Mouse (Mus musculus) forebrain, embryonic 10.5 days (tissue): ENCODE results near the gene Suclg1. TPM values are rescaled to one million over a fixed set of nuclear protein-coding genes. Genes with fewer than 3 reads are reported as not detected.

ENCODE experiments used
- DNase-seq: peaks from one replicate; pipeline ENCODE4 v3.0.0-alpha.2; 2017; ENCODE audit warnings: low spot score; ENCODE audit errors: extremely low spot score
- H3K27ac ChIP-seq: fragments of 300-500 bp; sonication (generic); 2 replicates; pipeline ENCODE4 v1.5.1; 2016; ENCODE audit warnings: mild to moderate bottlenecking
- H3K27me3 ChIP-seq: fragments of 300-500 bp; sonication (generic); 2 replicates; pipeline ENCODE4 v1.6.1; 2016; ENCODE audit warnings: mild to moderate bottlenecking; ENCODE audit not compliant: poor library complexity, severe bottlenecking
- H3K36me3 ChIP-seq: fragments of 300-500 bp; sonication (generic); replicated peaks from 2 replicates; pipeline ENCODE4 v1.6.1; 2016; ENCODE audit warnings: mild to moderate bottlenecking, moderate library complexity
- H3K4me1 ChIP-seq: fragments of 300-500 bp; sonication (generic); 2 replicates; pipeline ENCODE4 v1.6.1; 2016
- H3K4me3 ChIP-seq: fragments of 300-500 bp; sonication (generic); 2 replicates; pipeline ENCODE4 v1.5.1; 2016; ENCODE audit warnings: mild to moderate bottlenecking, moderate library complexity
- H3K9me3 ChIP-seq: fragments of 300-500 bp; sonication (generic); 2 replicates; pipeline ENCODE4 v1.6.1; 2016; ENCODE audit warnings: mild to moderate bottlenecking, moderate library complexity
- WGBS: fragments of 180-500 bp; shearing (Covaris S2); methylation state at CpG from one replicate; pipeline ENCODE4 v1.1.7; 2016; 5-methylcytosine and 5-hydroxymethylcytosine counted together
- polyA plus RNA-seq: library from polyadenylated mRNA; unstranded; fragments of >200 nt; fragmentation: Nextera tagmentation; extraction: Ambion mirVana; gene quantifications from 2 replicates; pipeline ENCODE4 v1.2.1, GENCODE M21; 2016

The Suclg1 gene
- polyA plus RNA-seq = 166 and 178 TPM in 2 replicates

DNA sequence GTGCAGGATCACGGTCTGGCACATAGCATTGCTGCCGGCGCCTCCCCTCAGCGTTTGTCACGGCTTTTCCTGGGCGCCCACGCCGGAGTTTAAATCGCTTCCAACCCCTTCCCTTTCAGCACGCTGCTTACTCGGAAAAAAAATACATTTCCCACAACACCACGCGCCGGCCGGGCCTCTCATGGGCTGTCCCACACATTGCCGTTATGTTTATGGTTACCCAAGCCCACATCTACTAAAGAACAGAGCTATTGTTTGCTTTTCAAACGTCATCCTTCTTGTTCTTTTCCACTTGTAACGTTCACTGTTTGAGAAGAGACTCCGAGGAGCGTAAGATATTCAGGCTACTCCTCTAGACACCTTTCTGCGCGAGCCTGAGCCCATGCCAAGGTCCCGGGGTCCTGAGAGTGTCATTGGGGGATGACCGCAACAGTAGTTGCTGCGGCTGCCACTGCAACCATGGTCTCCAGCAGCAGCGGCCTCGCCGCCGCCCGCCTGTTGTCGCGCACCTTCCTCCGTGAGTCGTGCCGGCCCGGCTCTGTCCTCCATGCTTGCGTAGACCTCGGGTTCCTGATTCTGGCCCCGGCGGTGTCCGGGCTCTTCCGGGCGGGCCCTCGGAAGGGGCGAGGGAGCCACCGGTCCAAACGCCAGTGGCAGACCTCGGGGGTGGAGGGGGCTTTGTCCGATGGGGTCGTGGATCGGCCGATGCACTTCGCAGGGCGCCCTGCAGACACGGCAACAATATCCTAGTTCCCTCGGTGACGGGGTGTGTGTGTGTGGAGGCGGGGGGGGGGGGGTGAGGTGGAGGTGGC lies at the start of gene Suclg1:
Gene Suclg1, plus strand, starts transcription at position 146 of the 812 bp plus-strand sequence.
- no peaks in the 10 kb centered on the region; the same call in 1 of the 2 replicates for H3K36me3 ChIP-seq
- DNase-seq = peak; percentile 86
- WGBS = under 1% methylated on average over 57 of the region's 58 CpGs
- no peaks in the 10 kb centered on the region for H3K9me3 ChIP-seq
- H3K27me3 ChIP-seq = no peaks in the 10 kb centered on the region
- peak within 1 kb of the TSS; percentile 91 for H3K4me3 ChIP-seq
- H3K27ac ChIP-seq = peak within 1 kb of the TSS; percentile 95
- peaks cover 13% of the 10 kb centered on the region for H3K4me1 ChIP-seq

GRCm38 (mm10) chr6:73203724-73204123 lies 44.5 kb upstream of the Suclg1 start:
- no peaks in the 10 kb centered on the region for H3K9me3 ChIP-seq
- no peaks in the 10 kb centered on the region for H3K36me3 ChIP-seq
- WGBS = 82% methylated on average over 2 of the region's 2 CpGs
- no peaks in the 10 kb centered on the region for H3K4me1 ChIP-seq
- H3K4me3 ChIP-seq = no peak overlapping the region
- no peak for DNase-seq
- H3K27ac ChIP-seq = no peak overlapping the region
- H3K27me3 ChIP-seq = no peaks in the 10 kb centered on the region

DNA sequence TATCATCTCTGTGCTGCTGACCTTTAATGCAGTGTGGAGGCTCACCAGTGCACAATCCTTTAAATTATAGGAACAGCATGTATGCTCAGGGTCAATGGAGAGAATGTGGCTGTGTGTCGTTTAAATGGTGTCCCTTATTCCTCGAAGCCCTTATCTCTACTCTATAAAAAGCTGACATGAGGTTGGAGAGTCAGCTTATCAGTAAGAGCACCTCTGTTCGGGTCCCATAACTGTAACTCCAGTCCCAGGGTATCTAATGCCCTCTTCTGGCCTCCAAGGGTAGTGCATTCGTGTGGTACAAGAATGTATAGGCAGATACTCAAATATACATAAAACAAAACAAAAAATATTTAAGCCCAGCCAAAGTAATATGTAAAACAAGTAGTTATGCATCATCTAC lies 43.2 kb upstream of the Suclg1 start:
- no peaks in the 10 kb centered on the region for H3K27me3 ChIP-seq
- no peaks in the 10 kb centered on the region for H3K36me3 ChIP-seq
- no peak for DNase-seq
- H3K4me1 ChIP-seq = no peaks in the 10 kb centered on the region
- H3K4me3 ChIP-seq = no peak overlapping the region
- no peaks in the 10 kb centered on the region for H3K9me3 ChIP-seq
- WGBS = 83% methylated on average over 4 of the region's 4 CpGs
- H3K27ac ChIP-seq = no peak overlapping the region

DNA sequence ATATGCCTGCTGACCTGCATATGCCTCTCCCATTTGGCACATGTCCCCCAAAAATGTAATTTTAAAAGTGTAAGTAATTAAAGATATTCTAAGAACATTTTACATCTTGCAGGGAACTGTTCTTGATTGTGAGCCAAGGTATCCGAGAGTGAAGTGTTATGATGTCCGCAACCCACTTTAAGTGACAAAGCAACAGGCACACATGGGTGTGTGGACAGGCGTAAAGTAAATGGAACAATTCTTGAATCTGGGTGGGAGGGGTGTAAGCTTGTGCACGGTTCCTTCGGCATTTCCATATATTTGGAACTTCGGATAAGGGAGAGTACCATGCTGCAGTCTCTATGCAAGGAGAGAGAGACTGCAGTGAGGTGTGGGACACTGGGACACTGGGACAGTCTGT lies 38.6 kb upstream of the Suclg1 start:
- no peak overlapping the region for H3K4me3 ChIP-seq
- H3K36me3 ChIP-seq = no peaks in the 10 kb centered on the region
- H3K4me1 ChIP-seq = no peaks in the 10 kb centered on the region
- no peak for DNase-seq
- WGBS = 91% methylated on average over 6 of the region's 6 CpGs
- H3K27me3 ChIP-seq = no peaks in the 10 kb centered on the region
- no peak overlapping the region for H3K27ac ChIP-seq
- H3K9me3 ChIP-seq = no peaks in the 10 kb centered on the region

DNA sequence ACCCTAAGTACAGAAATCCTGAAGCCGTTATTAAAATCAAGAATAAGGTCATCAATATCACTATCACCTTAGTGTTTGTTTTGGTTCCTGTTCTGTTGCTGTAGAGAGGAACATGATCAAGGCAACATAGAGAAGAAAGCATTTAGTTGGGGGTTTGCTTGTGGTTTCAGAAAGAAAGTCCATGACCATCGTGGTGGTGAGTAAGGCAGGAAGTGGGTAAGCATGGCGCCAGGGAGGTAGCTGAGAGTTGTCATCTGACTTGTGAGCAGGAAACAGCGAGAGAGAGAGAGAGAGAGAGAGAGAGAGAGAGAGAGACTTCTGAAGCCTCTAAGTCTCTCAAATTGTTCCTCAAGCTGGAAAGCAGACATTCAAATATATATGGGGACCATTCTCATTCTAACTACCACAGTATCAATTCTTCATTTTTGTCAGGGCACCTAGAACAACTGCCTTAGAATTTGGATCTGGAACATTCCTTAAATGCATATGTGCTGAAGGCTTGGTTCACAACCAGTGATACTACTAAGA lies 37.7 kb upstream of the Suclg1 start:
- Histone ChIP-seq H3K4me1 (no peaks in the 10 kb centered on the region), H3K36me3 (no peaks in the 10 kb centered on the region), H3K4me3 (no peak overlapping the region), H3K9me3 (no peaks in the 10 kb centered on the region), H3K27me3 (no peaks in the 10 kb centered on the region), H3K27ac (no peak overlapping the region)
- no peak for DNase-seq
- 84% methylated on average over 4 of the region's 4 CpGs for WGBS

DNA sequence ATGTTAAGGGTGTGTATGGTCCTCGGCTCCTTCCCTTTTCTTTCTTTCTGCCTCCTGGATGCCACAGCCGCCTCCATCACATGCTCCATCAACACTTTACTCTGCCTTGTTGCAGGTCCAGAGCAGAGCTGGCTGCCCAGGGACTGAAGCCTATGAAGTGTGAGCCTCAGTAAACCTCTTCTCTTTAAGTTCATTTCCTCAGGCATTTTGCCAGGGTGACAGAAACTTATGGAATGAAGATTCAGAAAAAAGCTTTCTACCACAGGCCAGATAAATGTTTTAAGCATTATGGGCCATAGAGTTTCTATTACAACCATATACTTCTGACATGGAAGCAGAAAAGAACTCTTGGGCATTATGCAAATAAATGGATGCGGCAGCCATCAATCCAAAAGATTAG lies 37.1 kb upstream of the Suclg1 start:
- no peak for DNase-seq
- no peak overlapping the region for H3K27ac ChIP-seq
- 83% methylated on average over 3 of the region's 3 CpGs for WGBS
- no peaks in the 10 kb centered on the region for H3K36me3 ChIP-seq
- H3K27me3 ChIP-seq = no peaks in the 10 kb centered on the region
- H3K9me3 ChIP-seq = no peaks in the 10 kb centered on the region
- H3K4me1 ChIP-seq = no peaks in the 10 kb centered on the region
- H3K4me3 ChIP-seq = no peak overlapping the region

GRCm38 (mm10) chr6:73211602-73212001 lies 36.6 kb upstream of the Suclg1 start:
- H3K4me3 ChIP-seq = no peak overlapping the region
- DNase-seq = no peak
- no peaks in the 10 kb centered on the region for H3K27me3 ChIP-seq
- no peaks in the 10 kb centered on the region for H3K36me3 ChIP-seq
- H3K27ac ChIP-seq = no peak overlapping the region
- no peaks in the 10 kb centered on the region for H3K4me1 ChIP-seq
- H3K9me3 ChIP-seq = no peaks in the 10 kb centered on the region

- peak within 1 kb of the TSS; percentile 51 for H3K27ac ChIP-seq
- peaks cover 20% of the 10 kb centered on the region for H3K4me1 ChIP-seq
- H3K27me3 ChIP-seq = no peaks in the 10 kb centered on the region
- H3K9me3 ChIP-seq = no peaks in the 10 kb centered on the region
- DNase-seq = peak; percentile 89
- H3K36me3 ChIP-seq = no peaks in the 10 kb centered on the region
- H3K4me3 ChIP-seq = peak within 1 kb of the TSS; percentile 53
- WGBS = 39% methylated on average over 25 of the region's 25 CpGs
These were observed 26.8 kb upstream of the Suclg1 start, which contains the start of gene Dnah6 for GRCm38 (mm10) chr6:73221189-73221957. Dnah6 (minus strand) TSS chr6:73221651.

DNA sequence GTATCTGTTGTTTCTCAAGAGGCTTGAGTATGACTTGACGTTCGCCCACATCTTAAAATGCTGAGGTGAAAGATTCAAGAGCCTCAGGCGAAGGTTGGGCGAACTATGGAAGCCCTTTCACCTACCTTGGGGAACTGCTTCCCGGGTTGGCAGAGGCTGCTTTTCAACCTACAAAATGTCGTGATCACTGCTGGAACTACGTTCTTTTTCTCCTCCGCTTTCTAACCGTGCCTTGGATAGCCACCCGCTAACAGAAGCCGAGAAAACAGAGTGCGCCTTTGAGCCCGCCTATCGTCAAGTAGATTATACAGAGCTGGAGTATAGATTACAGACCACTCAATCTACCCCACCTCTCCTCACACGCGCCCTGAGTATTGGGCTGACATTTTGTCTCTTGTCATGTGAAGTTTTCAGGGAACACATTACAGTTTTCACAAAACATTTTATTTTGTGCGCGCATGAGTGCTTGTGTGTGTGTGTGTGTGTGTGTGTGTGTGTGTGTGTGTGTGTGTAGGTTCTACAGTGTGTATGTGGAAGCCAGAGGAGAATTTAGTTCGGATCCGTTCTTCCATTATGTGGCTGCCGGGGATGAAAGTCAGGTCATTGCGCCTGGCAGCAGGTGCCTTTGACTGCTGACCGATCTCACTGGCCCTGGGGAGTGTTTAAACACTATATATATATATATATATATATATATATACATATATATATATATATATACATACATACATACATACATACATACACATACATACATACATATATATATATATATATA lies 26.0 kb upstream of the Suclg1 start:
- H3K9me3 ChIP-seq = no peaks in the 10 kb centered on the region
- DNase-seq = no peak
- 37% methylated on average over 22 of the region's 23 CpGs for WGBS
- no peaks in the 10 kb centered on the region for H3K27me3 ChIP-seq
- no peaks in the 10 kb centered on the region for H3K36me3 ChIP-seq
- H3K27ac ChIP-seq = peak overlapping the region; percentile 51
- H3K4me1 ChIP-seq = peaks cover 20% of the 10 kb centered on the region
- H3K4me3 ChIP-seq = peak overlapping the region; percentile 53

DNA sequence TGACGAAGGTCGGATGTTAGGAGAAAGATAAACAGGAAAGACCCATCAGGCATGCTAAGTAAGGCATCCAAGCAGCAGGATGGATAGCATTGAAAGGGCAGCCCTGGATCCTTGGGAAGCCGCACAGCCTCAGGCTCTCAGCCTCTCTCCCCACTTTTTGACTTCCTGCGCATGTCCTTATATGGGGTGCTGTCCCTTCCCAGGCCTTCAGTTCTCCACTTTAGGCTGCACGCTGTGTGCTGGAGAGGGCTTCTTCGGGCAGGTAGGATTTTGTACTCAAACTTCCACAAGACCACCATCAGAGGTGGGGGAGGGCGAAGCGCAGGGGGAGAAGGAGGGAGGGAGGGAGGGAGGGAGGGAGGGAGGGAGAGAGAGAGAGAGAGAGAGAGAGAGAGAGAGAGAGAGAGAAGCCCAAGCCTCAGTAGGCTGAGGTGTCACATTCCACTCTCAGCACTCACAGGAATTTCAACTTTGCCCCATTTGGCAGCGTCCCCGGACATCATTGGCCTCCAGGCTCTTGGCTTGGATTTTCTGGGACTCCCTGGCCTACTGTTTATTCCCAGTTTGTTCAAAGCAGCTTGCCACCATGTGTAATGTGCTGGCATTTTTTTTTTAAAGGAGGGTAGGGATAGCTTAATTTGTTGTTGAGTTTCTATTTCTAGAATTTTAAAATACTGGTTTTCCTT lies 25.2 kb upstream of the Suclg1 start:
- Histone ChIP-seq H3K4me3 (peak overlapping the region; percentile 20), H3K27ac (peak overlapping the region; percentile 52; the same call in 1 of the 2 replicates), H3K36me3 (no peaks in the 10 kb centered on the region), H3K4me1 (peaks cover 20% of the 10 kb centered on the region), H3K27me3 (no peaks in the 10 kb centered on the region), H3K9me3 (no peaks in the 10 kb centered on the region)
- DNase-seq = peak; percentile 36
- WGBS = 21% methylated on average over 10 of the region's 10 CpGs

DNA sequence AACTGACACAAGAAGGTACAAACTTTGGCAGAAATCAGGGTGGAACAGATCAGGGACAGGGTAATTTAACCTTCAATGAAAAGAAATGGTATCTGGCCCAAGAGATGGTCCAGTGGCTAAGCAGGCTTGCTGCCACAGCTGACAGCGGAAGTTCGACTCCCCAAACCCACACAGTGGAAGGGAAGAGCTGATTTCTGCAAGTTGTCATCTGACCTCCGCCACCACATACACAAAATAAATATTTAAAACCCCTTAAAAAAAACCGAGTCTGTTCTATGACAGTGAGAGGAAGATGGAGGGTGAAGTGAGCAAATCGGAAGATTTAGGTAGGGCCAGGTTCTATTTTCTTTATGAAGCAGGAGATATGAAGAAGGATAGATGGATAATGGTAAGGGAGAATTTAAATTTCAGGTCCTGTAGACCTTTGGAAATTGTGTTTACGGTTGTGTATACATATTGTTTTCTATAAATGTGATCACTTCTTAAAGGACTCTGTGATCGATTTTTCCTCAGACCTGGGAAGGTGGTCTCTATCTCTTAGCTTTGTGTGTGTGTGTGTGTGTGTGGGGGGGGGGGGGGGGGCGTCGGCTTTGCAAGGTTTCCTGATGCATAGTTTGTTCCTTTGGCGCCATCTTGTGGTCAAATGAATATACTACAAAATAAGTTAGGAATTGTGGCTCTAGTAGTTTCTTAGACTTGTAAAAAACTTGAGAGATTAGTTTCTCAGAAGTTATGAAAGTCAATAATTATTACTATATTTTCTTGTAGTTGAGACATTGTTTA lies 20.6 kb upstream of the Suclg1 start:
- H3K4me1 ChIP-seq = peaks cover 8% of the 10 kb centered on the region
- no peak overlapping the region for H3K4me3 ChIP-seq
- no peaks in the 10 kb centered on the region for H3K9me3 ChIP-seq
- WGBS = 54% methylated on average over 10 of the region's 10 CpGs
- DNase-seq = no peak
- H3K27ac ChIP-seq = no peak overlapping the region
- no peaks in the 10 kb centered on the region for H3K27me3 ChIP-seq
- no peaks in the 10 kb centered on the region for H3K36me3 ChIP-seq
